Mouse (Mus musculus) embryo, embryonic 11 days (tissue): ENCODE results near the gene Hdx.

Source experiments
- DNase-seq: peaks from one replicate; pipeline ENCODE4 v3.0.0-alpha.2; 2015

The Hdx gene

DNA sequence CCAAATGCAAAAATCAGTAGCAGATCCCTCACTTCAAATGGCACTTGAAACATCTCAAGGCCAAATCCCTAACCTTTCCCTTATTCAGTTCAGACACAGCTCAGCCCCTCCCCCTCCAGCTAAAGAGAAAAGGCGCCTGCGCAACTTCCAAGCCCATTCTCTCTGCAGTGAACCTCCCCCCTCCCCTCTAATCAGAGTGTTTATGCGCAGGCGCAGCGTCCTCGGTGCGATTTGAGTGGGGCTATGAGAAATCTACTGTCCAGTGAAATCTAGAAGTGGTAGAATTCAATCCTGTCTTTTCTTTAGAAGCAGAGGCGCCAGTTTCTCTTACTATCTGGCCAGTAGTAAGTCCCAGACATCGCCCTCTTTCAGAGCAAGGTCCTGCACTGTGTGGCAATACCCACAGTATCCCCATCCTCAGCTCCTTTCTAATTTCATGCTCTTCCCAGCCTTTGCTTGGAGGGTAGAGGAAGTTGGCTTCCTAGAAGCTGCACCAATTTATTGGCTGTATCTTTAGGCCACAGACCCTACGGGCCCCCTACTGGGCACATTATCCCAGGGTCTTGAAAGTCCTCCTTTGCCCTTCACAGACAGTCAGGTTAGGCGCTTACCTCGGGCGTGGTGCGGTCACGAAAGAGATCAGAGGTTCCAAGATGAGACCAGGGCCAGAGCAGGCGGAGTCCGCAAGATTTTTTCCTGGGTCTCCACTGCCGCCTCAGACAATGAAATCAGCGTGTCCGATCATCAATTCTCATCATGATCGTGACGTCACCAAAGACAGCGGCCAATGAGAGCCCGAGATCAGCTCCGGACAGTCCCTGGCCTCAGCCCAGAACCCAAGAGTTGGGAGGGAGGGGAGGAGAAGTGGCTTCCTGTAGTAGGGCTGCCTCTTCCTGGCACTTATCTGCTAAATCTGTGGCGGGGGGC lies at the start of gene Hdx:
Gene Hdx, minus strand, starts transcription at position 724 of the 927 bp plus-strand sequence.
- peak; percentile 90 for DNase-seq

DNA sequence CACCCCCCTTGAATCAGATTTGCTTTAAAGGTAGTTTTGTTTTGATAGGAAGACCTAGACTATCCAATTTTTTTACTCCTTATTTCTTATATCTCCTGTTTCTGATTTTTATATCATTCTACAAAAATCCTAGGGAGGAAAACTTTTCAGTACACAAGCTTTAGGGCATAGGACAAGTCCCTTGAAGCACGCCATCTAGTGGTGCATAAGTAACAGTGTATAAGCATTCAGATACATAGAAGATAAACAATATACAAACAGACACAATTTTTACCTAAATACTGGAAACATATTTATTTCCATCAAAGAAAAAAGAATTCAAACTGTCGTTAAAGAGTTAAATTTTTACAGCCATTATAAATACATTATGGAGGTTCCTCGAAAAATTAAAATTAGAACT lies 11.2 kb downstream of the Hdx start:
- DNase-seq = no peak

- no peak for DNase-seq
These were observed 25.2 kb downstream of the Hdx start for GRCm38 (mm10) chrX:111671685-111672084.

- DNase-seq = no peak
These were observed 36.5 kb downstream of the Hdx start for GRCm38 (mm10) chrX:111660381-111660780.

- DNase-seq = no peak
These were observed 38.2 kb downstream of the Hdx start for GRCm38 (mm10) chrX:111658671-111659070.

DNA sequence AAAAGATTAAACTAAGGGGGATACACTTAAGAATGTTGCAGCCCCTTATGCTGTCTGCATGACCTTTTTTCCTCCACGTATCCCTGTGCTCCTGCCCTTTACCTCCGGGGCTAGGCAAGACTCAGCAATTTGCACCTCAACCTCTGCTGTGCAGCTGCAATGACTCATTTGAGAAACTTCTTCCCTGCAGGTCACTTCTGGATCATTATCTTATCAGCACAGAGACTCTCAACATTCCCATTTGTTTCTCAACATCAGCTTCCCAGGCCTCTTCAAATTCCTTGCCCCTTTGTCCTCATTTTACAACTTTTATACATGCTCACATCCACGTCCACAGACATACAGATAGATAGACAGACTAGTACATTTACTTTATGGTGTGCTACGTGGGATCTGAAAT lies 51.9 kb downstream of the Hdx start:
- no peak for DNase-seq

GRCm38 (mm10) chrX:111640616-111641015 lies 56.3 kb downstream of the Hdx start:
- DNase-seq = no peak

GRCm38 (mm10) chrX:111597631-111598161 lies 99.2 kb downstream of the Hdx start:
- DNase-seq = peak; percentile 2

DNA sequence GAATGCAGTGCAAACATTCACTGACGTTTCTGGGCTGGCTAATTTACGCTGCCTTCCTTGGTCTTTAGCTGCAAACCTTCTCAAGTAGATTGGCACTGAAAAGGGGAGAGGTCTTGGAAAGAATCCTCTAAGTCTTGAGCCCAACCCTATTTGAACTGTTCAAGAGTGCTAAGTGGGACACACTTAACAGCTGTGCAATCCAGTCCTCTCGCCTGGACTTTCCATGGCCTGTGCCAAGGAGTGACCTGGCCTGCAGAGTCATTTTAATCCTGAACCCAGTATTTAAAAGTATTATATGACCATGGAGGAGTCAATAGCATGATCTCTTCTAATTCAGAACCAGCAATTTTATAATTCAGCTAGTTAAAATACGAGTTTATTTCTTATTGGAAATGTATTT lies 109.3 kb downstream of the Hdx start:
- DNase-seq = no peak

GRCm38 (mm10) chrX:111577044-111577443 lies 119.8 kb downstream of the Hdx start:
- no peak for DNase-seq

- no peak for DNase-seq
These were observed 159.0 kb downstream of the Hdx start, which contains the start of gene Rps6ka6 for GRCm38 (mm10) chrX:111537859-111538258. Gene Rps6ka6, minus strand, starts transcription at chrX:111537959.
